In genomic region chr14:31431789-31432330, GRCm38 (mm10) we compare ENCODE assay signal across 11 mouse cellular contexts. TPM values are rescaled to one million over a fixed set of nuclear protein-coding genes. Genes with fewer than 3 reads are reported as not detected.
DNase-seq lines count a peak whose midpoint lies in the region; ATAC-seq and TF ChIP-seq lines count a peak whose summit lies in the region.
"Had no signal": no experiment of that assay in that cellular context is flagged by ENCODE, and none has a peak within 500 bp of the region (broad histone marks: within the 10 kb centered on the region; RNA-seq: fewer than 3 reads in every experiment).

No protein-coding gene starts in this region.

- H3K4me2 ChIP-seq in embryonic facial prominence, embryonic 13.5 days: peak overlapping the region; percentile 5; the same call in 1 of the 2 replicates
- H3K4me2 ChIP-seq in intestine, postnatal 0 days (replicated peaks; ENCODE audit: low read depth): no peak overlapping the region
- H3K4me2 ChIP-seq: forebrain, embryonic 12.5 days; hindbrain, embryonic 14.5 days; midbrain, embryonic 12.5 days had no signal

- H3K27ac ChIP-seq in embryonic facial prominence, embryonic 13.5 days: no peak overlapping the region
- no peak overlapping the region for H3K27ac ChIP-seq in embryonic facial prominence, embryonic 10.5 days (replicated peaks)
- H3K27ac ChIP-seq in macrophage: peak overlapping the region; percentile 49
- no peak overlapping the region; the same call in 1 of the 2 replicates for H3K27ac ChIP-seq in intestine, postnatal 0 days (ENCODE audit: low read depth, low read length)
- H3K27ac ChIP-seq: forebrain, embryonic 12.5 days; hindbrain, embryonic 14.5 days; midbrain, embryonic 12.5 days had no signal

- peaks cover 39% of the 10 kb centered on the region for H3K4me1 ChIP-seq in embryonic facial prominence, embryonic 13.5 days
- peaks cover 58% of the 10 kb centered on the region for H3K4me1 ChIP-seq in embryonic facial prominence, embryonic 10.5 days
- H3K4me1 ChIP-seq in megakaryocyte, embryonic 14.5 days: peaks cover 38% of the 10 kb centered on the region
- H3K4me1 ChIP-seq in intestine, postnatal 0 days (replicated peaks; ENCODE audit: control insufficient read depth, insufficient read depth, low read length): peaks cover 12% of the 10 kb centered on the region; the same call in 1 of the 2 replicates

- no peak for DNase-seq in embryonic facial prominence, embryonic 10.5 days (ENCODE audit: low spot score)
- DNase-seq in kidney, adult 8-10 months: peak; percentile 50 to 67
- DNase-seq in spleen, postnatal 10 days (ENCODE audit: low spot score in 2 of 2): no peak

- no peak for TF ChIP-seq CTCF in intestine, postnatal 0 days (IDR thresholded peaks at IDR 0.05; ENCODE audit: low read depth)

- ATAC-seq in embryonic facial prominence, embryonic 13.5 days (ENCODE audit: insufficient number of reproducible peaks, insufficient read depth, low FRiP score, low TSS enrichment, low read depth): no peak
- ATAC-seq in megakaryocyte, adult 5-6 weeks (ENCODE audit: poor library complexity, severe bottlenecking): no peak
- no peak for ATAC-seq in intestine, postnatal 0 days

- H3K4me3 ChIP-seq in embryonic facial prominence, embryonic 13.5 days: no peak overlapping the region
- no peak overlapping the region for H3K4me3 ChIP-seq in embryonic facial prominence, embryonic 10.5 days
- H3K4me3 ChIP-seq in megakaryocyte, embryonic 14.5 days (replicated peaks): peak overlapping the region; percentile 82
- no peak overlapping the region for H3K4me3 ChIP-seq in macrophage (ENCODE audit: inconsistent target)
- H3K4me3 ChIP-seq in intestine, postnatal 0 days (ENCODE audit: low read depth, low read length): no peak overlapping the region
- H3K4me3 ChIP-seq: forebrain, embryonic 12.5 days; midbrain, embryonic 12.5 days had no signal

- no peaks in the 10 kb centered on the region for H3K9me3 ChIP-seq in embryonic facial prominence, embryonic 13.5 days
- no peaks in the 10 kb centered on the region for H3K9me3 ChIP-seq in embryonic facial prominence, embryonic 10.5 days
- H3K9me3 ChIP-seq in megakaryocyte, embryonic 14.5 days: no peaks in the 10 kb centered on the region
- no peaks in the 10 kb centered on the region for H3K9me3 ChIP-seq in intestine, postnatal 0 days (ENCODE audit: control insufficient read depth)
- H3K9me3 ChIP-seq: forebrain, embryonic 12.5 days; midbrain, embryonic 12.5 days had no signal

- WGBS in embryonic facial prominence, embryonic 13.5 days: 71% methylated on average over 3 of the region's 3 CpGs
- WGBS in embryonic facial prominence, embryonic 10.5 days: 79% methylated on average over 3 of the region's 3 CpGs
- WGBS in macrophage (ENCODE audit: missing documents): 8% methylated on average over 3 of the region's 3 CpGs
- 72% methylated on average over 3 of the region's 3 CpGs for WGBS in intestine, postnatal 0 days

- H3K79me2 ChIP-seq in macrophage (ENCODE audit: inconsistent target): peaks cover 89% of the 10 kb centered on the region

- no peaks in the 10 kb centered on the region for H3K27me3 ChIP-seq in embryonic facial prominence, embryonic 13.5 days
- H3K27me3 ChIP-seq in embryonic facial prominence, embryonic 10.5 days (replicated peaks; ENCODE audit: low read depth, poor library complexity, severe bottlenecking): peaks cover 6% of the 10 kb centered on the region
- H3K27me3 ChIP-seq in megakaryocyte, embryonic 14.5 days (replicated peaks): peaks cover 91% of the 10 kb centered on the region
- no peaks in the 10 kb centered on the region for H3K27me3 ChIP-seq in intestine, postnatal 0 days (replicated peaks; ENCODE audit: control insufficient read depth, insufficient read depth, low read length)

- peaks cover 22% of the 10 kb centered on the region for H3K36me3 ChIP-seq in embryonic facial prominence, embryonic 13.5 days
- H3K36me3 ChIP-seq in embryonic facial prominence, embryonic 10.5 days (replicated peaks): peaks cover 29% of the 10 kb centered on the region
- no peaks in the 10 kb centered on the region for H3K36me3 ChIP-seq in megakaryocyte, embryonic 14.5 days (replicated peaks; ENCODE audit: low read length)
- H3K36me3 ChIP-seq in macrophage (ENCODE audit: inconsistent target): peaks cover 28% of the 10 kb centered on the region; the same call in 1 of the 2 replicates
- no peaks in the 10 kb centered on the region for H3K36me3 ChIP-seq in intestine, postnatal 0 days (ENCODE audit: control insufficient read depth, insufficient read depth)

- H3K9ac ChIP-seq in embryonic facial prominence, embryonic 13.5 days: no peak overlapping the region
- H3K9ac ChIP-seq in intestine, postnatal 0 days (ENCODE audit: low read depth, low read length): no peak overlapping the region
- H3K9ac ChIP-seq: forebrain, embryonic 12.5 days; hindbrain, embryonic 14.5 days; midbrain, embryonic 12.5 days had no signal

RNA-seq across cellular contexts. Expression of gene Sh3bp5, which starts 4.0 kb away (rescaled TPM):
- polyA plus RNA-seq in embryonic facial prominence, embryonic 13.5 days (2015; fragmentation: Nextera tagmentation; extraction: Ambion mirVana): 39.5 and 40.1 TPM in 2 replicates
- polyA plus RNA-seq in embryonic facial prominence, embryonic 10.5 days (2016; fragmentation: Nextera tagmentation; extraction: Ambion mirVana): 26.3 and 30.2 TPM in 2 replicates
- 2.2 TPM in 1 of 2 replicates, not detected in the other for polyA plus RNA-seq in megakaryocyte, embryonic 14.5 days (2012; ENCODE audit: insufficient read depth, low replicate concordance)
- 52.3 and 52.8 TPM in 2 replicates for total RNA-seq in megakaryocyte, adult 5-6 weeks (2015)
- 26.4 and 36.1 TPM in 2 replicates for total RNA-seq in megakaryocyte, adult 5-6 weeks (2017)
- 100 to 1,000 TPM in 16 of 26 experiments, 10 to 100 TPM in 10; 59.6 to 272 (median 117) TPM for total RNA-seq in macrophage (2018; cell fraction: chromatin; rRNA removed)
- 100 to 1,000 TPM in 24 of 26 experiments, 10 to 100 TPM in 2; 96.2 to 190 (median 141) TPM for total RNA-seq in macrophage (2018; cell fraction: cytosol; rRNA removed)
- total RNA-seq in macrophage (2018; cell fraction: nucleus; rRNA removed): 100 to 1,000 TPM in 18 of 26 experiments, 10 to 100 TPM in 8; 64.7 to 176 (median 139) TPM
- 90.6 to 150 TPM (median 150 TPM) in 3 replicates for polyA plus RNA-seq in macrophage (2018)
- 12.0 and 12.4 TPM in 2 replicates for polyA plus RNA-seq in intestine, postnatal 0 days (2015; fragmentation: Nextera tagmentation; extraction: Ambion mirVana)

Comparison
In these comparisons a context has a peak if more than half of its experiments do, and no peak if none do; other contexts are left out.
1. DNase-seq: peak in kidney, adult 8-10 months (2 of 2); none in embryonic facial prominence, embryonic 10.5 days (single experiment) and spleen, postnatal 10 days (0 of 2).